Mouse (Mus musculus): ENCODE results near the gene Abca6.

Gene Abca6

GRCm38 (mm10) chr11:110195310-110195709 is 56.3 kb downstream of the Abca6 start:
- 59% methylated on average over 4 of the region's 4 CpGs for WGBS

GRCm38 (mm10) chr11:110171212-110171611 is 80.4 kb downstream of the Abca6 start:
- 96% methylated on average over 3 of the region's 3 CpGs for WGBS

GRCm38 (mm10) chr11:110167459-110168251 is 83.9 kb downstream of the Abca6 start, which contains the start of gene Abca9:
TSS of gene Abca9 (minus strand) at chr11:110168196.
- WGBS, result 13% methylated on average over 12 of the region's 12 CpGs

GRCm38 (mm10) chr11:110165822-110166221 is 85.8 kb downstream of the Abca6 start:
- WGBS, result 77% methylated on average over 3 of the region's 3 CpGs

GRCm38 (mm10) chr11:110157059-110157458 is 94.5 kb downstream of the Abca6 start:
- WGBS, result 77% methylated on average over 6 of the region's 6 CpGs

GRCm38 (mm10) chr11:110155985-110156384 is 95.6 kb downstream of the Abca6 start:
- 62% methylated on average over 11 of the region's 11 CpGs for WGBS

GRCm38 (mm10) chr11:110147640-110148039 is 103.9 kb downstream of the Abca6 start:
- 94% methylated on average over 5 of the region's 5 CpGs for WGBS

- WGBS, result 63% methylated on average over 11 of the region's 11 CpGs
Observed at GRCm38 (mm10) chr11:110145421-110145820, 106.2 kb downstream of the Abca6 start.

GRCm38 (mm10) chr11:110130760-110131159 is 120.8 kb downstream of the Abca6 start:
- WGBS, result 90% methylated on average over 5 of the region's 5 CpGs

All from cerebral cortex, adult 2 months (tissue).